Mouse (Mus musculus): ENCODE data around the gene Cul7. TPM values are rescaled to one million over a fixed set of nuclear protein-coding genes. Genes with fewer than 3 reads are reported as not detected.
A peak's percentile ranks its signal among the peaks of the same experiment; 100 is the strongest.

Cul7 gene
- polyA plus RNA-seq, 1 experiment: 15.4 TPM

GRCm38 (mm10) chr17:46613229-46613628, 36.9 kb upstream of the Cul7 start:
- H3K4me3 ChIP-seq (ENCODE audit: insufficient read depth, low read length): no peak overlapping the region
- no peak for TF ChIP-seq POLR2A (IDR thresholded peaks at IDR 0.05; ENCODE audit: borderline replicate concordance, low read depth, low read length)
- no peak for TF ChIP-seq CTCF (IDR thresholded peaks at IDR 0.05; ENCODE audit: low read depth, low read length)
- no peak overlapping the region for H3K27ac ChIP-seq (ENCODE audit: insufficient read depth, low read depth, low read length)
- peaks cover 6% of the 10 kb centered on the region for H3K4me1 ChIP-seq (ENCODE audit: control insufficient read depth, insufficient read depth, low read length)

- H3K4me3 ChIP-seq (ENCODE audit: insufficient read depth, low read length): no peak overlapping the region
- H3K27ac ChIP-seq (ENCODE audit: insufficient read depth, low read depth, low read length): no peak overlapping the region
- no peak for TF ChIP-seq POLR2A (IDR thresholded peaks at IDR 0.05; ENCODE audit: borderline replicate concordance, low read depth, low read length)
- TF ChIP-seq CTCF (IDR thresholded peaks at IDR 0.05; ENCODE audit: low read depth, low read length): no peak
- peaks cover 2% of the 10 kb centered on the region; the same call in 1 of the 2 replicates for H3K4me1 ChIP-seq (ENCODE audit: control insufficient read depth, insufficient read depth, low read length)
These were observed 32.3 kb upstream of the Cul7 start for GRCm38 (mm10) chr17:46617799-46618198.

- H3K4me1 ChIP-seq (ENCODE audit: control insufficient read depth, insufficient read depth, low read length): peaks cover 5% of the 10 kb centered on the region
- TF ChIP-seq POLR2A (IDR thresholded peaks at IDR 0.05; ENCODE audit: borderline replicate concordance, low read depth, low read length): no peak
- no peak overlapping the region for H3K4me3 ChIP-seq (ENCODE audit: insufficient read depth, low read length)
- H3K27ac ChIP-seq (ENCODE audit: insufficient read depth, low read depth, low read length): no peak overlapping the region
These were observed 31.8 kb upstream of the Cul7 start for GRCm38 (mm10) chr17:46618394-46618768.

GRCm38 (mm10) chr17:46618769-46619682, 31.1 kb upstream of the Cul7 start:
- Histone ChIP-seq H3K4me1 (ENCODE audit: control insufficient read depth, insufficient read depth, low read length) (peaks cover 12% of the 10 kb centered on the region), H3K27ac (ENCODE audit: insufficient read depth, low read depth, low read length) (no peak overlapping the region), H3K4me3 (ENCODE audit: insufficient read depth, low read length) (no peak overlapping the region)
- TF ChIP-seq POLR2A (IDR thresholded peaks at IDR 0.05; ENCODE audit: borderline replicate concordance, low read depth, low read length) (no peak), CTCF (IDR thresholded peaks at IDR 0.05; ENCODE audit: low read depth, low read length) (no peak)

- H3K4me3 ChIP-seq (ENCODE audit: insufficient read depth, low read length): no peak overlapping the region
- no peak overlapping the region for H3K27ac ChIP-seq (ENCODE audit: insufficient read depth, low read depth, low read length)
- H3K4me1 ChIP-seq (ENCODE audit: control insufficient read depth, insufficient read depth, low read length): peaks cover 18% of the 10 kb centered on the region
- TF ChIP-seq CTCF (IDR thresholded peaks at IDR 0.05; ENCODE audit: low read depth, low read length) (no peak), POLR2A (IDR thresholded peaks at IDR 0.05; ENCODE audit: borderline replicate concordance, low read depth, low read length) (no peak)
These were observed 30.3 kb upstream of the Cul7 start for GRCm38 (mm10) chr17:46619683-46620357.

GRCm38 (mm10) chr17:46621324-46621723, 28.8 kb upstream of the Cul7 start:
- Histone ChIP-seq H3K4me1 (ENCODE audit: control insufficient read depth, insufficient read depth, low read length) (peaks cover 18% of the 10 kb centered on the region), H3K4me3 (ENCODE audit: insufficient read depth, low read length) (no peak overlapping the region), H3K27ac (ENCODE audit: insufficient read depth, low read depth, low read length) (no peak overlapping the region)
- no peak for TF ChIP-seq POLR2A (IDR thresholded peaks at IDR 0.05; ENCODE audit: borderline replicate concordance, low read depth, low read length)
- TF ChIP-seq CTCF (IDR thresholded peaks at IDR 0.05; ENCODE audit: low read depth, low read length): no peak

- Histone ChIP-seq H3K27ac (ENCODE audit: insufficient read depth, low read depth, low read length) (no peak overlapping the region), H3K4me3 (ENCODE audit: insufficient read depth, low read length) (no peak overlapping the region), H3K4me1 (ENCODE audit: control insufficient read depth, insufficient read depth, low read length) (peaks cover 18% of the 10 kb centered on the region)
- no peak for TF ChIP-seq POLR2A (IDR thresholded peaks at IDR 0.05; ENCODE audit: borderline replicate concordance, low read depth, low read length)
- no peak for TF ChIP-seq CTCF (IDR thresholded peaks at IDR 0.05; ENCODE audit: low read depth, low read length)
These were observed 27.9 kb upstream of the Cul7 start for GRCm38 (mm10) chr17:46622269-46622668.

- Histone ChIP-seq H3K4me3 (ENCODE audit: insufficient read depth, low read length) (no peak overlapping the region), H3K27ac (ENCODE audit: insufficient read depth, low read depth, low read length) (peak overlapping the region; percentile 66), H3K4me1 (ENCODE audit: control insufficient read depth, insufficient read depth, low read length) (peaks cover 18% of the 10 kb centered on the region)
- no peak for TF ChIP-seq CTCF (IDR thresholded peaks at IDR 0.05; ENCODE audit: low read depth, low read length)
- no peak for TF ChIP-seq POLR2A (IDR thresholded peaks at IDR 0.05; ENCODE audit: borderline replicate concordance, low read depth, low read length)
These were observed 26.1 kb upstream of the Cul7 start for GRCm38 (mm10) chr17:46623819-46624557.

- H3K4me3 ChIP-seq (ENCODE audit: insufficient read depth, low read length): no peak overlapping the region
- TF ChIP-seq POLR2A (IDR thresholded peaks at IDR 0.05; ENCODE audit: borderline replicate concordance, low read depth, low read length) (no peak), CTCF (IDR thresholded peaks at IDR 0.05; ENCODE audit: low read depth, low read length) (no peak)
- peaks cover 18% of the 10 kb centered on the region for H3K4me1 ChIP-seq (ENCODE audit: control insufficient read depth, insufficient read depth, low read length)
- H3K27ac ChIP-seq (ENCODE audit: insufficient read depth, low read depth, low read length): peak overlapping the region; percentile 66
These were observed 25.5 kb upstream of the Cul7 start for GRCm38 (mm10) chr17:46624598-46624997.
